Mouse (Mus musculus): ENCODE measurements at regions not wholly inside any gene's neighbourhood (a gene's known extent, or its start where the extent isn't known, plus 50 kb on each side); places are given as distances from the start of the nearest gene placed in this dataset.

DNA sequence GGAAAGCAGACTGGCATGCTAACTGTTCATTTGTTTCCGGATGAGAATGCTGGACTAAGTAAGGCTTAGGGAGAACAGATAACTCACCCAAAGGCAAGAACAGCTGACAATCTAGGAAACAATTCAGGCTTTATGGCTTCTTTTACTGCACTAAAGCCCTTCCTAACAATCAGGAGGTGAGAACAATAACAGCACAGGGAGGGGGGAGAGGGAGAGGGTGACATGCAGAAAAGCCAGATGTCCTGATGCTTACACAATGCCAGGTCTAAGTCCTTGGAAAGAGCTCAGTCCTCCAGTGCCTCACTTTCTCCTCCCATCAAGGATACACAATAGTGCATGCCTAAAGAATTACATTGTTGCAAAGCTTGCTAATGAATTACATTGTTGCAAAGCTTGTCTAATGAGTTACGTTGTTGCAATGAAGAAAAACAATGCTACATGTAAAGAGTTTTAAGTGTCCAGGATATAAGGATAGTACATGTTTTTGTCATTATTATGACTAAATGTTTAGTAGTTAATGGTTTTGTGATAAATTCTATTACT lies 165.3 kb upstream of the Lrig3 start:
- Histone ChIP-seq H3K4me2 (ENCODE audit: low read depth, low read length) (no peak overlapping the region), H3K27me3 (ENCODE audit: insufficient read depth, low read length) (no peaks in the 10 kb centered on the region), H3K36me3 (ENCODE audit: insufficient read depth, low read length) (no peaks in the 10 kb centered on the region), H3K27ac (no peak overlapping the region), H3K4me1 (ENCODE audit: insufficient read depth, low read length) (no peaks in the 10 kb centered on the region), H3K4me3 (ENCODE audit: low read length) (no peak overlapping the region), H3K9me3 (ENCODE audit: low read length) (no peaks in the 10 kb centered on the region), H3K9ac (replicated peaks; ENCODE audit: low read length) (no peak overlapping the region)
- TF ChIP-seq CTCF (IDR thresholded peaks at IDR 0.05; ENCODE audit: low read depth), result no peak
- ATAC-seq (no peak), DNase-seq (ENCODE audit: low spot score) (no peak)
- 46% methylated on average over 2 of the region's 2 CpGs for WGBS

DNA sequence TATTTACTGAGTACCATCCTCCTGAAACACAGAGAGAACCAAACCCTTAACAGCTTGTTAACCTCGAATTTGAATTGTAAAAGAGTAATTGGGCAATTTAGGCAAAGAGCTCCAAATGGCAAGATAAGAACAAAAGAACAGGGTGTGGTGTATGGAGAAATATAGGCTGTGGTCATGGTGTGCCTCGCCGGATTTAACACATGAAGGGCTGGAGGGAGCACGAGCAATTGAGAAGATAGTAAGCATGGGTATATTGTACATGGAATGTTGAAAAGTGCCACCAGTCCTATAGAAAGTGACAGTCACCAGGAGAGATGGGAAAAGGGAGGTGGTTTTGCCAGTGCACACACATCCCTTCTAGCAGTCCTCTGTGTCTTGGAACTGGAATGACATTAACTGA lies 164.5 kb upstream of the Lrig3 start:
- Histone ChIP-seq H3K27me3 (ENCODE audit: insufficient read depth, low read length) (no peaks in the 10 kb centered on the region), H3K4me3 (ENCODE audit: low read length) (no peak overlapping the region), H3K4me2 (ENCODE audit: low read depth, low read length) (no peak overlapping the region), H3K4me1 (ENCODE audit: insufficient read depth, low read length) (no peaks in the 10 kb centered on the region), H3K36me3 (ENCODE audit: insufficient read depth, low read length) (no peaks in the 10 kb centered on the region), H3K27ac (no peak overlapping the region), H3K9ac (replicated peaks; ENCODE audit: low read length) (no peak overlapping the region), H3K9me3 (ENCODE audit: low read length) (no peaks in the 10 kb centered on the region)
- DNase-seq (ENCODE audit: low spot score), result no peak
- 63% methylated on average over 4 of the region's 4 CpGs for WGBS
- TF ChIP-seq CTCF (IDR thresholded peaks at IDR 0.05; ENCODE audit: low read depth), result no peak
- ATAC-seq, result no peak

DNA sequence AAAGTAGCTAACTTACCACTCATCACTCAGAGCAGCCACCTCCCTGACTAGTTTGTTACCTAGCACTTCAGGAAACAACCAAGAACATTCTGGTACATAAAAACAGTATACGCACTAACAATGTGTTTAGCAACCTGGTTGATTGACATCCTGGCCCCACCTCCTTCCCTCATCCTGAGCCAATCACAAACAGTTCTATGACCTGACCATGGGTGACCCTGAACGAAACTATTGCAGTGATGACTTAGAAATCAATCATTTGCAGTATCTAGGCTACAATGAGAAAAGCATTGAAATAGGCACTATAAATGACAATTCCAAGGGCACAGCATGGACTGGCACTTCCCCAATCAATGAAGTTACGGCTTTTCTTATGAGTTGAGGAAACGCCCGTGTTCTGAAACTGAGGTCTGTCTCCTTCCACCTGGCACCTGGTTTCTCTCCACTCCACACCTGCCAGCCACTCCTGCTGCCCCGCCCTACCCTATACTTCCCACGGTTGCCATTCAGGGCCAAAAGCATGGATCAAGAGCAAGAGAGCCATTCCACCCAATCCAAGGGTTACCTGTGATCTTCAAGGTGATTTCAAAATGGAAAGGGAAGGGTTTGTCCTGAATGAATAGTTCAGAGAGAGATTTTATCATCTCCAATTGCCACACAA lies 162.9 kb upstream of the Lrig3 start:
- DNase-seq (ENCODE audit: low spot score), result no peak
- Histone ChIP-seq H3K4me2 (ENCODE audit: low read depth, low read length) (no peak overlapping the region), H3K4me1 (ENCODE audit: insufficient read depth, low read length) (no peaks in the 10 kb centered on the region), H3K9ac (replicated peaks; ENCODE audit: low read length) (no peak overlapping the region), H3K27me3 (ENCODE audit: insufficient read depth, low read length) (no peaks in the 10 kb centered on the region), H3K9me3 (ENCODE audit: low read length) (no peaks in the 10 kb centered on the region), H3K4me3 (ENCODE audit: low read length) (no peak overlapping the region), H3K27ac (no peak overlapping the region), H3K36me3 (ENCODE audit: insufficient read depth, low read length) (no peaks in the 10 kb centered on the region)
- TF ChIP-seq CTCF (IDR thresholded peaks at IDR 0.05; ENCODE audit: low read depth), result no peak
- WGBS, result 89% methylated on average over 7 of the region's 7 CpGs
- no peak for ATAC-seq

DNA sequence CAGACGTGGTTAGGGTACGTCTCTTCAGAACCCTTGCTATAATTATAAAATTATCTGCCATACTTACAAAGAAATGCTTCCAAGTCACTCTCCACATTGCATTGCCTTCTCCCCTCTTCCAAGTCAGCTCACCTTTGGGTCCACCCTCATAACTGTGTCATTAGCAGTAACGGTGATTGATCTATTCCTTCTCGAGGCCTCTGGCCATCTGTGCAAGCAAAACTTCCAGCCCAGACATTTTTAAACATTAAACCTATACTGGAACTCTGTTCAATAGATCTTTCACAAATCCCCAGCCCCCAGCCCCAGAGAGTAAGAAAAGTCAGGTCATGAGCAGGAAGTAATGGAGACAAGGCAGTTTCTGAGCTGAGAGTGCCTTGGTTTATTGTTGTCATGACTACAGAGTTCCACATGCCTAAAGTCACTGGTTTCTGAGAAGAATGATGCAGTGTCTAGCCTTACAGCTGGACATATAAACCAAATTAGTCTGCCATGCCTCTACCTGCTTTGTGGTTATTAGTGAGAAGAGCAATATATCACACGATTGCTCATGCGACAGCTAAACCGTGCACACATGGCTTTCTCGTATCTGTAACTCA lies 156.1 kb upstream of the Lrig3 start:
- DNase-seq (ENCODE audit: low spot score), result peak; percentile 20
- H3K9ac ChIP-seq (replicated peaks; ENCODE audit: low read length), result no peak overlapping the region
- ATAC-seq, result no peak
- H3K27me3 ChIP-seq (ENCODE audit: insufficient read depth, low read length), result no peaks in the 10 kb centered on the region
- TF ChIP-seq CTCF (IDR thresholded peaks at IDR 0.05; ENCODE audit: low read depth), result no peak
- no peaks in the 10 kb centered on the region for H3K9me3 ChIP-seq (ENCODE audit: low read length)
- no peaks in the 10 kb centered on the region for H3K4me1 ChIP-seq (ENCODE audit: insufficient read depth, low read length)
- no peak overlapping the region for H3K27ac ChIP-seq
- H3K4me2 ChIP-seq (ENCODE audit: low read depth, low read length), result no peak overlapping the region
- H3K36me3 ChIP-seq (ENCODE audit: insufficient read depth, low read length), result no peaks in the 10 kb centered on the region
- WGBS, result 61% methylated on average over 8 of the region's 8 CpGs
- no peak overlapping the region for H3K4me3 ChIP-seq (ENCODE audit: low read length)

DNA sequence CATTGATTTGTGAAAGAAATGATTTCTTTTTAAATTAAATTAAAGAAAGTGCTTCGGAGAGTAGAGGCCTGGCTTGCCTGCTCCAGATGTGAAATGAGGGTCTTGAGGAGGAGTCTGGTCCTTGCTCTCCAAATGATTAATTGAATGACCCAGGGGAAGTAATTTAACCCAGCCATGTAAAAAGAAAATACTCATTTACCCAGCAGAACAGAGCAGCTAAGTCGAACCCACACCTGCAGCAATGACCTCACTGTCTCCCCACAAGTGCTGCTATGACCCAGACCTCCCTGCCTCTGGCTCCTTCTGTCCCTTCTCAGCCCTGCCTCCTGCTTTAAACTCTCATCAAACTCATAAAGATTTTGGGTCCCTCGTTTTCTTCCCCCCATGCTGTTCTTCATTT lies 155.4 kb upstream of the Lrig3 start:
- TF ChIP-seq CTCF (IDR thresholded peaks at IDR 0.05; ENCODE audit: low read depth), result no peak
- no peak overlapping the region for H3K9ac ChIP-seq (replicated peaks; ENCODE audit: low read length)
- no peak for ATAC-seq

DNA sequence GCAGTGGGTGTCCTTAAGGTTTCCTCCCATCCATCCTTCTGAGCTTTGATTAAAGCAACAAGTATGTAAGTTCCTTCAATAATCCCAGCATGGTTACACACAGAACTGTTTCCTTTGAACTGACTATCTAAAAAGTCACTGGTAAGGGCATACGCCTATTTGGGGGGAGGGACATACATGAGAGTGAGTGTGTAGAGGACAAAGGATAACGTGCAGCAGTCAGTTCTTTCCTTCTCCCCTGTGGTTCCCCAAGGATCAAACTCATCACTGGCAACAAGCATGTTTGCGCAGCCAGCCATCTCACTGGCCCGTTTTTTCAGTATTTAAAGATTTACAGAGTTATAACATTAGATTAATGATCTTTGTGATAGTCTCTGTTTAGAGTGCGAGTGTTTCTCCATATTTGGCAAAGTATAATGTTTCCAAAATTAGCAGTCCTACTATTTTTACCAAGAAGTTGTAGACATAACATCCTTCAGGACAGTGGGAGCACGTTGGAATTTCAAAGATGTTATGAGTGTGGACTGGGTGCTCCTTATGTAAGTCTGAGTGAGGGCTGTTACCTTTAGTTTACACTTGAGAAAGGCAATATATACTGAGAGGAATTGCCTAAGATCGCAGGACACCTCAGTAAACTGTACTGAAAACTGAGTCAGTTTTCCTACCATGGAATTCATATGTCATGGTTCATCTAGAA lies 151.6 kb upstream of the Lrig3 start:
- 81% methylated on average over 7 of the region's 7 CpGs for WGBS

More for the DNA sequence above, 155.4 kb upstream of the Lrig3 start:
- no peak overlapping the region for H3K4me3 ChIP-seq (ENCODE audit: low read length)
- H3K36me3 ChIP-seq (ENCODE audit: insufficient read depth, low read length), result no peaks in the 10 kb centered on the region
- no peaks in the 10 kb centered on the region for H3K9me3 ChIP-seq (ENCODE audit: low read length)
- H3K27me3 ChIP-seq (ENCODE audit: insufficient read depth, low read length), result no peaks in the 10 kb centered on the region
- no peaks in the 10 kb centered on the region for H3K4me1 ChIP-seq (ENCODE audit: insufficient read depth, low read length)
- no peak overlapping the region for H3K4me2 ChIP-seq (ENCODE audit: low read depth, low read length)
- no peak for DNase-seq (ENCODE audit: low spot score)
- WGBS, result 58% methylated on average over 3 of the region's 3 CpGs
- no peak overlapping the region for H3K27ac ChIP-seq

More for the DNA sequence above, 151.6 kb upstream of the Lrig3 start:
- DNase-seq (ENCODE audit: low spot score), result no peak
- no peaks in the 10 kb centered on the region for H3K27me3 ChIP-seq (ENCODE audit: insufficient read depth, low read length)
- no peak for ATAC-seq
- no peaks in the 10 kb centered on the region for H3K4me1 ChIP-seq (ENCODE audit: insufficient read depth, low read length)
- H3K4me3 ChIP-seq (ENCODE audit: low read length), result no peak overlapping the region
- H3K27ac ChIP-seq, result no peak overlapping the region
- H3K9me3 ChIP-seq (ENCODE audit: low read length), result no peaks in the 10 kb centered on the region
- no peaks in the 10 kb centered on the region for H3K36me3 ChIP-seq (ENCODE audit: insufficient read depth, low read length)
- H3K9ac ChIP-seq (replicated peaks; ENCODE audit: low read length), result no peak overlapping the region
- no peak for TF ChIP-seq CTCF (IDR thresholded peaks at IDR 0.05; ENCODE audit: low read depth)
- no peak overlapping the region for H3K4me2 ChIP-seq (ENCODE audit: low read depth, low read length)

All from hindbrain, postnatal 0 days (tissue).